Mouse (Mus musculus) testis, adult 2 months (tissue): Measurements from ENCODE around the gene Ak3. TPM values are rescaled to one million over a fixed set of nuclear protein-coding genes. Genes with fewer than 3 reads are reported as not detected.
"Not testable (repeated sequence)": the region's sequence is repeated elsewhere in the genome, so short reads cannot be mapped to it uniquely, and the experiment has no call there.

ENCODE experiments used
- H3K27ac ChIP-seq: fragments of 200-500 bp; 2 replicates; pipeline ENCODE4 v1.5.1; 2012; ENCODE audit warnings: low read depth, low read length; ENCODE audit not compliant: control insufficient read depth, insufficient read depth
- H3K27me3 ChIP-seq: fragments of 200-500 bp; 2 replicates; pipeline ENCODE4 v1.6.1; 2012; ENCODE audit warnings: mild to moderate bottlenecking, low read length, moderate library complexity; ENCODE audit not compliant: control insufficient read depth, insufficient read depth
- H3K36me3 ChIP-seq: fragments of 200-500 bp; 2 replicates; pipeline ENCODE4 v1.6.1; 2012; ENCODE audit warnings: mild to moderate bottlenecking, low read length; ENCODE audit not compliant: control insufficient read depth, insufficient read depth
- H3K4me1 ChIP-seq: fragments of 200-500 bp; 2 replicates; pipeline ENCODE4 v1.6.1; 2012; ENCODE audit warnings: low read length; ENCODE audit not compliant: control insufficient read depth, insufficient read depth
- H3K4me3 ChIP-seq: fragments of 200-500 bp; 2 replicates; pipeline ENCODE4 v1.5.1; 2012; ENCODE audit warnings: low read depth, mild to moderate bottlenecking, low read length, moderate library complexity, mixed read lengths; ENCODE audit not compliant: control insufficient read depth
- CTCF ChIP-seq: fragments of 200-500 bp; IDR thresholded peaks from 2 replicates; pipeline ENCODE4 v1.5.1; 2012; ENCODE audit warnings: low read depth, mild to moderate bottlenecking, inconsistent platforms, low read length, moderate library complexity; ENCODE audit not compliant: control insufficient read depth, insufficient read depth, insufficient replicate concordance
- POLR2A ChIP-seq: fragments of 200-500 bp; IDR thresholded peaks from 2 replicates; pipeline ENCODE4 v1.6.1; 2012; ENCODE audit warnings: low read depth, mild to moderate bottlenecking, inconsistent platforms, low read length, moderate library complexity; ENCODE audit not compliant: control insufficient read depth
- polyA plus RNA-seq: library from polyadenylated mRNA; depleted of rRNA; stranded (reverse); fragments of >200 nt; gene quantifications from 2 replicates; pipeline ENCODE4 v1.2.3, GENCODE M21; 2012

The Ak3 gene
- polyA plus RNA-seq, 1 experiment = 13.2 TPM

- TF ChIP-seq POLR2A = no peak
- TF ChIP-seq CTCF = no peak
- H3K36me3 ChIP-seq = peaks cover 3% of the 10 kb centered on the region; the same call in 1 of the 2 replicates
- no peak overlapping the region for H3K27ac ChIP-seq
- H3K4me1 ChIP-seq = no peaks in the 10 kb centered on the region
- H3K4me3 ChIP-seq = no peak overlapping the region
- H3K27me3 ChIP-seq = no peaks in the 10 kb centered on the region
These were observed 33.2 kb downstream of the Ak3 start for GRCm38 (mm10) chr19:29014466-29015055.

DNA sequence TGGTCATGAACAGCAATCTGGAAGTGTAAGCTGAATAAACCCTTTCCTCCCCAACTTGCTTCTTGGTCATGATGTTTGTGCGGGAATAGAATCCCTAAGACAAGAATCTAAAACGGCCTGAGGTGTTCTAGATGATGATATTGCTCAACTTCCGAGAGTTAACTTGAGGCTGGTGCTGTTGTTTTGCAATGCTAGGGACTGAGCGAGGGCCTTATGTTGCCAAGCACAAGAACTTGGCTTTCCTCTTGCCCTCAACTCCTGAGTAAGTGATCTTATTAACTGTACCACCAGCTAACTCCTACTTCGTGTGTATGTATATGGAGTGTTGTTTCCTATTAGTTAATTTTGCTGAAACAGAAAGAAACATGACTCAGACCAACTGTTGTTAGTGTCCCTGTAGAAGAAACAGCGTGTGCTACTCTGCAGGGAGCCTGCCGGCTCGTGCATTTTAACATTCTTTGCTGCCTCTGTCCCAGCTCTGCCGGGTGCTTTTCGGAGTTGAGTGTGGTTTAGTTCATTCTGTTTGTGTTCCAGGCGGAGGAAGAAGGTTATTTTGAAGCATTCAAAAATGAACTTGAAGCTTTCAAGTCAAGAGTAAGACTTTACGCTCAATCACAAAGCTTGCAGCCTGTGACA, 36.3 kb downstream of the Ak3 start:
- no peaks in the 10 kb centered on the region for H3K27me3 ChIP-seq
- H3K4me1 ChIP-seq = no peaks in the 10 kb centered on the region
- peaks cover 3% of the 10 kb centered on the region; the same call in 1 of the 2 replicates for H3K36me3 ChIP-seq
- TF ChIP-seq POLR2A = no peak
- no peak for TF ChIP-seq CTCF
- H3K4me3 ChIP-seq = no peak overlapping the region
- no peak overlapping the region for H3K27ac ChIP-seq

DNA sequence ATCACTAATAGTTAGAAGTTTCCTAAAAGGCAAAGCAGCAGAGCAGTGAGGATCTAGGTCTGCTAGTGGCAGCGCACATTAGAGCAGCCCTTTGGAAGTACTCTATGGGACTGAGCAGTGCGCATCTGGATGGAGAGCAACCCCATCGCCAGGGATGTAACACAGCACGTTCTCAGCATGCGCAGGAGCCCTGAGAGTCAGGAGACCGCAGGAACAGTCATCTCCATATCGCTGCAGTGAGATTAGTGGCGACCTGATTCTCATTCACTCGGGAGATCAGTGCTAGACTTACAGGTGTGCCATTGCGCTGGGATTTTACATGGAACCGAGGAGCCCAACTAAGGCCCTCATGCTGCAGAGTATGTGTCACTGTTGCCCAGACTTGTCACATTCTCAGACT, 38.7 kb downstream of the Ak3 start:
- Histone ChIP-seq H3K4me1 (no peaks in the 10 kb centered on the region), H3K4me3 (no peak overlapping the region), H3K27me3 (no peaks in the 10 kb centered on the region), H3K36me3 (peaks cover 2% of the 10 kb centered on the region), H3K27ac (no peak overlapping the region)
- TF ChIP-seq CTCF (no peak), POLR2A (no peak)

- Histone ChIP-seq H3K36me3 (peaks cover 1% of the 10 kb centered on the region), H3K4me1 (no peaks in the 10 kb centered on the region), H3K4me3 (no peak overlapping the region), H3K27me3 (no peaks in the 10 kb centered on the region), H3K27ac (no peak overlapping the region)
- no peak for TF ChIP-seq POLR2A
- no peak for TF ChIP-seq CTCF
These were observed 39.6 kb downstream of the Ak3 start for GRCm38 (mm10) chr19:29008069-29008706.

- H3K27me3 ChIP-seq, H3K36me3 ChIP-seq, H3K27ac ChIP-seq, H3K4me3 ChIP-seq, H3K4me1 ChIP-seq: not testable (repeated sequence)
These were observed 47.4 kb downstream of the Ak3 start for GRCm38 (mm10) chr19:29000321-29000720.

- H3K4me1 ChIP-seq = no peaks in the 10 kb centered on the region
- no peaks in the 10 kb centered on the region for H3K27me3 ChIP-seq
- no peak overlapping the region for H3K4me3 ChIP-seq
- H3K27ac ChIP-seq = no peak overlapping the region
- no peak for TF ChIP-seq CTCF
- TF ChIP-seq POLR2A = no peak
- peaks cover 2% of the 10 kb centered on the region for H3K36me3 ChIP-seq
These were observed 49.7 kb downstream of the Ak3 start for GRCm38 (mm10) chr19:28997976-28998630.

GRCm38 (mm10) chr19:28995366-28995765, 52.4 kb downstream of the Ak3 start:
- Histone ChIP-seq H3K4me3 (no peak overlapping the region), H3K27me3 (no peaks in the 10 kb centered on the region), H3K36me3 (peaks cover 3% of the 10 kb centered on the region; the same call in 1 of the 2 replicates), H3K27ac (no peak overlapping the region), H3K4me1 (peaks cover 3% of the 10 kb centered on the region; the same call in 1 of the 2 replicates)
- no peak for TF ChIP-seq CTCF
- TF ChIP-seq POLR2A = no peak
